Mouse (Mus musculus) naive thymus-derived CD4-positive, alpha-beta T cell, adult 2 months (primary cell): ENCODE results near the gene Ttc39b.
A peak's percentile ranks its signal among the peaks of the same experiment; 100 is the strongest.

ENCODE experiments used
- DNase-seq: peaks from one replicate; pipeline ENCODE4 v3.0.0-alpha.2; 2011; ENCODE audit warnings: low read depth

The Ttc39b gene

DNA sequence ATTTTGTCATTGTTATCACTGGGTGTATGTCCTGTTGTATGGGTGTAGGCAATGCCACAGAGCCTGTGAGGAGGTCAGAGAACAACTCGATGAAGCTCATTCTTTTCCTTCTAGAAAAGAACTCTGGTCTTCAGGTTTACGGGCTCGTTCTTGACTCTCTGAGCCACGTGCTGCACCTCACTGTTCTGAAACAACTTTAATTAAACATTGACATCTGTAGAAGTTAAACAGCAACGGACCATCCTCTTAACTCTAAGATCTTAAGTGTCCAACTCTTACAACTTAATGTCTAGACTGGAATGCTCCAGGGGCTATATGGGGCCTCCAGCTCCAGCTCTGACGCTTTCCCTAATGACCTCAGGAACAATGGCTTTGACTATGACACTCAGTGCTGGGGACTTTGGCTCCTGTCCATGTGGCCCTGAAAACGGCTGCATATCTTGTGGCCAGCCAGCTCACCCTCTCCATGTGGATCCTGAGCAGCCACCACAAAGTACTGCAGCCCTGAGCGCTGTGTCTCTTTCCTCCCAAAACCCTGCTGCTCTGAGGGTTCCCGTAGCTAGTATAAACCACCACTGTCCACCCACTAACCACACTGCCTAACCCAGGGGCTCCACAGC, 95.3 kb downstream of the Ttc39b start:
- no peak for DNase-seq

- no peak for DNase-seq
Measured at GRCm38 (mm10) chr4:83228073-83228472, 96.0 kb downstream of the Ttc39b start.

- no peak for DNase-seq
Measured at GRCm38 (mm10) chr4:83225633-83226360, 98.3 kb downstream of the Ttc39b start.

DNA sequence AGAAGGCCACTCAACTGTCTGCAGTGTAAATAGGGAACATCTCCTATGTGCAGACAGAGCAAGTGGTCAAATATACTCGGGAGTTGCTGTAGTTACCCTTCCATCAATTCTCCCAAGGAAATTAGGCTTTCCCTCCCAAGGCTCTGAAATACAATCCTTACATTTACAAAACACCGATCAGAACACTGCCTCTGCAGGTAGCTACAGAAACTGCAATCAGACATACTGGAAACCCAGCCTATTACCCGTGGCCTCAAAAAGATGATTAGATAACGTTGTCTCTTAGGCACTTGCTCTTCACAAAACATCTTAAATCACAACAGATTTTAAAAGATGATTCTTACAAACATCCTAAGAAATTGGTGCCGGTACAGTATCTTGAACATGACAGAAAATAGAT, 99.8 kb downstream of the Ttc39b start:
- DNase-seq, result peak; percentile 8

DNA sequence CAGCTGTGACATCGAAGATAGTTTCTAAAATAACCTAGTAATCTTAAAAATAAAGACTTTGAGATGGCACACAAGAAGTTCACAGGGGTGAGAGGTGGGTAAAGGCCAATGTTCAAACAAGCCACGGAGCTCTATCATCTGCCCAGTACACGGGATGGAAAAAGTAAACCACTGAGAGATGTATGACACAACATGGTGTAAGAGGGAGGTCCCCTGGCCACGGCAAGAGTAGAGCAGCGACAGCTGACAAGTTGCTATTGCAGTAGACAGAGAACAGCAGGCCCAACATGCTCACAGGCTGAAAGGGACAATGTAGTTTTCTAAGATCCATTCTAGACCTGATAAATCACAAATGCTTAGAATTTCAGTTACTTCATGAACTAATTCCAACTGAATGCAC, 100.9 kb downstream of the Ttc39b start:
- DNase-seq, result no peak

DNA sequence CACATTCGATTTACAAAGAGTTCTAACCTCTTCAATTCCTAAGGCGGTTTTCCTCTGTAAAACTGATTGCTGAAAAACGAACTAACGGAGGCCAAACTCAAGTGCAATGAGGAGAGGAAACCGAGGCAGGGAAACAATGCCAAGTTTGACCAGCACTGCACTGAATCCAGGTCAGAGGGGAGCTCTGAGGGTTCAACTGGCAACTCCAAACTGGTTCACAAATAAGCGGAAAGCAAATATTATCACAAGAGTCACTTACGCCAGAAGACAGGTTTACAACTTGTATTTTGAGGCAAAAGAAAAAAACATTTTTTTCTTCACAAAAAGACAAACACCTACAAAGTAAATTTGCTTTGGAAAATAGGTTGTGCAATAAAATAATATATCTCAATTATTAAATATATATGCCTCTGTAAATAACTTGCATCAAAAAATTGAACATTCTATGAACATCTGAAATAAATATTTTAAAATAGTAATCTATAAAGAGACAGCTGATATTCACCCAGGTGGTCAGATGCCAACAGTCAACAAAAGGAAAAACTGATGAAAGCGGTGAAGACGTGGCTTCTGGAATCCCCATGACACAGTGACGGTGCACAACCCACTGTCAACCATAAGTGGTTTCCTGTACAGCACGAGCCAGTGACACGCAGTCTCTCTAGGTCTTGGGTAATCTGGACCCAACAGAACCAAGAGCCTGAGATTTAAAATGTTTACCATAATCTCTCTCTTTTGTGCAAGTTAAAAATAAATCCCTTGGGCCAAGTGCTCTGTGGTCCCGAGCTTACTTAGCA, 103.1 kb downstream of the Ttc39b start:
- no peak for DNase-seq

- no peak for DNase-seq
Measured at GRCm38 (mm10) chr4:83219253-83219652, 104.8 kb downstream of the Ttc39b start.

- no peak for DNase-seq
Measured at GRCm38 (mm10) chr4:83217128-83217527, 106.9 kb downstream of the Ttc39b start.

DNA sequence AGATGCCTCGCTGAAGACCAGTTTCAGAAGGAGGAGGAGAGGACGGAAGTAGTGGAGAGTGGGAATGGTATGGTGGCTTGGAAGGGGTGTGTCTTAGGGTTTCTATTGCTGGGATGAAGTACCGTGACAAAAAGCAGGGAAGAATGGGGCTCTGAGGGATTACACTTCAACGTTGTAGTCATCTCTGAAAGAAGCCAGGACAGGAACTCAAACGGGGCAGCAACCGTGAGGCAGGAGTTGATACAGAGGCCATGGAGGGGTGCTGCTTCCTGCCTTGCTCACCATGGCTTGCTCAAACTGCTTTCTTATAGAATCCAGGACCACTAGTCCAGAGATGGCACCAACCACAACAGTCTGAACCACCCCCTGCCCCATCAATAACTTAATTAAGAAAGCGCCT, 107.7 kb downstream of the Ttc39b start:
- no peak for DNase-seq

GRCm38 (mm10) chr4:83215776-83216175, 108.3 kb downstream of the Ttc39b start:
- DNase-seq, result no peak

- DNase-seq, result no peak
Measured at GRCm38 (mm10) chr4:83214822-83215558, 109.1 kb downstream of the Ttc39b start.

DNA sequence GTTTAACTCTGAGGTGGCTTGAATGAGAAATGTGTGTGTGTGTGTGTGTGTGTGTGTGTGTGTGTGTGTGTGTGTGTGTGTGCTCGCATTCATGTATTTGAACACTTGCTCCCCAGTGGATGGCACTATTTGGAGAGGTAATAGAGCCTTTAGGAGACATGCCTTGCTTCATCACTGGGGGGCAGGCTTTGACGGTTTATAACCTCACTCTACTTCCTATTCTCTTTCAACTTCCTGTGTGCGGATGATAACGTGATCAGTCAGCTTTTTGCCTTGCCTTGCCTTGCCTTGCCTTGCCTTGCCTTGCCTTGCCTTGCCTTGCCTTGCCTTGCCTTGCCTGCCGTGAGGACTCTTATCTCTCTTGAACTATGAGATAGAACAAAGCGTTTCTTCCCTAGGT, 110.3 kb downstream of the Ttc39b start:
- no peak for DNase-seq

DNA sequence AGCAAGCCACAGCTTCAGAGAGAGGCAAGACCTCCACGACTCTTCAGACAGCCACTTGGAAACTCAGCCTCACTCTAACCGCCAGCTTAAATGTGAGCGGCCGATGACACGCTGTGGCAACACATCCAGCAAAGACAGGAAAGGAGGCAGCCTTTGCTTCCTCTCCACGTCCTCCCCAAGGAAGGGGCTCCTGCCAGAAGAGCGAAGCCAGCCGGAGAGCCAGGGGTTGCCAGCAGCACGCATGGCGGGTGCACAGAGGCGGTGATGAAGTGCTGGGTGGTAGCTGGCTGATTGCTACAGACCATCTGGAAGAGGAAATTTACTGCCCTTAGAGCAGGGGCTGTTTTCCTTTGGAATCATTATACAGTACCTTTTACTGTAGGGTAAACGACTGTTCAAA, 112.3 kb downstream of the Ttc39b start:
- DNase-seq, result no peak

DNA sequence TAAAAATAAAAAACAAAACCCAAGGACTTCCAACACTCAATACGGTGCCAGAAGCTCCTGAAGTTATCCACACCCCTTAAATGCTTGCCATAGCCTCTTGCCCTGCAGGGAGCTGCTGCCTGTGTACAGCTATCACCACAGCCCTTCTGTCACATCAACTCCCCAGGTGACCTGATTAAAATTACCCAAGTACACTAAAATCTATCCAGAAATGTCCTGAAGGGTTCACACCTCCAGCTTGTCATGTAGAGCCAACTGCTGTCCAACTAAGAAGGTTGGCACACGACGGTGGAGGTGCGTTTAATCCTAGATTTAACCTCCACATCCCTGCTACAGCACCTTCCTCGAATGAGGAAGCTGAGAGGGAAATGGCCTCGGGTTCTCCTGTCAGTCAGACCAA, 113.6 kb downstream of the Ttc39b start:
- DNase-seq, result no peak

DNA sequence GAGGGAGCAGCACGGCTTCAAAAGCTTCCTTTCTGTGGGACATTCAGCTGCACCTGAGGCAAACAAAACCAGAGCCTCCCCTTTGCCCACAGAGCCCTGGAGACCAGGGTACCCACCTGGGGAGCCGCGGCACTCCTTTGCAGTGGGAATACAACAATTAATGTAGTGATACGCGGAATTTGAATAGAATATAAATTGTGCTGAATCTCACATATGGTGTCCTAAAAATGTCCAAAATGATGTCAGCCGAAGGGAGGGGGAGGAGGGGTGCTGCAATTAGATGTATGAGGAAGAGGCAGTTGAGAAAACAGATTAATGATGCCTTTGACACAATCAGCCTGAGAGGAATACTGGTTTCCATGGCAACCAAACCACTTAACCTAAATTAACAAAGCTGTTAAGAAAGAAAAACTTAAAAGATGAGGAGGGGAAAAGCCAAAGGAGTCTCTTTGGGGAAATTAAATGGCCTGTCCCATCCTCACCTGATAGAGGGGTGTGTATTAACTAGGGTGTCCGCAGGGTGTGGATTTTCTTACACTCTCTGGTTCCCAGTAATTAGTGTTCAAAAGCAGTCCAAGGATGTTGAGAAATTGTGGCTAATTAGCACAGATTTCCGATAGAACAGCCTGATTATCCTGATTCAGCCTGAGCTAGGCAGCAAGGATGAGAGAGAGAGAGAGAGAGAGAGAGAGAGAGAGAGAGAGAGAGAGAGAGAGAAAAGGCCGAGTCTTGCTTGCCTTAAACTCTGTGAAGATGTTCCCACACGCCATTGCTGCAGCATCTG, 117.1 kb downstream of the Ttc39b start:
- no peak for DNase-seq

GRCm38 (mm10) chr4:83206416-83206802, 117.6 kb downstream of the Ttc39b start:
- no peak for DNase-seq

DNA sequence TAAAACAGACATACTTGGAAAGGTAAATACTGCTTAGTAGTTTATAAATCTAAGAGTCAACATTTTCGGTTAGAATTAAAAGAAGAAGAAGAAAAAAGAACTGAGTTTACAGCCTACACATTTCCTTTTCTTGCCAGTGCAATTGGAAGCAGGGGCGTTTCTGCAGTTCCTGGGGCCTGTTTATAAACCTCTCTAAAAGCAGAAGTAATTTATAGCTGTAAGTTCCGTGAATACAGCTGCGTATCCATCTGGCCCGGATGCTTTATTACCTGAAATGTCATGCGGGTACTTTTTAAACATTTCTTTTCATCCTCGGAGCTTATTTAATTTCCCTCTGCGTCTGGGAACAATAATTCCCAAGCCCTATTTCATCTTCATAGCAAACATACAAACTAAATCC, 124.7 kb downstream of the Ttc39b start:
- DNase-seq, result no peak

GRCm38 (mm10) chr4:83198123-83198522, 125.9 kb downstream of the Ttc39b start:
- no peak for DNase-seq

- no peak for DNase-seq
Measured at GRCm38 (mm10) chr4:83189736-83190135, 134.3 kb downstream of the Ttc39b start.

- DNase-seq, result no peak
Measured at GRCm38 (mm10) chr4:83187324-83187723, 136.7 kb downstream of the Ttc39b start.

GRCm38 (mm10) chr4:83186448-83186847, 137.6 kb downstream of the Ttc39b start:
- no peak for DNase-seq
